Mouse (Mus musculus): ENCODE measurements at regions not wholly inside any gene's neighbourhood (a gene's known extent, or its start where the extent isn't known, plus 50 kb on each side); places are given as distances from the start of the nearest gene placed in this dataset.

- H3K9ac ChIP-seq, result no peak overlapping the region
- H3K4me1 ChIP-seq (replicated peaks), result no peaks in the 10 kb centered on the region
- H3K36me3 ChIP-seq, result no peaks in the 10 kb centered on the region
- no peaks in the 10 kb centered on the region for H3K9me3 ChIP-seq
- no peak for ATAC-seq (ENCODE audit: low FRiP score, low read depth)
- H3K4me2 ChIP-seq, result no peak overlapping the region
- H3K27ac ChIP-seq (replicated peaks), result no peak overlapping the region
- 75% methylated on average over 5 of the region's 5 CpGs for WGBS
- H3K4me3 ChIP-seq, result no peak overlapping the region
- no peaks in the 10 kb centered on the region for H3K27me3 ChIP-seq
These were observed 53.9 kb upstream of the Fmo9 start for GRCm38 (mm10) chr1:166735545-166735944.

DNA sequence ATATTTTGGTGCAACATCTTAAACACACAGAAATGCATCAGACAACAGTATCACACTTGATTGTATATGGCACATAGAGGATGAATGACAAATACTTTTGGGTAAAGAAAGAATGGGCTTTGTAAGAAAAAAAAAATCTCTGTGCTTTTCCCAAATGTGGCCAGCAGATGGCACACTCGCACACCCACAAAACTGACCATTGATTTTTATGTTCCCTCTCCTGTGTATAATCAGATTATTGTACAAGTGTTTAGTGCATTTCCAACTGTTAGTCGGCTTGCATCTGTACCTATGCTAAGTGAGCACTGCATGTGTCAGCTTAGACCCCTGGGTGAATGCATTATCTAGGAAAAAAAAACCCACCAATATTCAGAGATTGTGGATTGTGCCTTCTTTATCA is 56.4 kb upstream of the Fmo9 start:
- WGBS, result 0% methylated on average over 2 of the region's 2 CpGs
- ATAC-seq (ENCODE audit: low FRiP score, low read depth), result no peak; the same call in 1 of the 2 replicates
- no peak overlapping the region for H3K4me2 ChIP-seq
- no peak overlapping the region for H3K4me3 ChIP-seq
- no peaks in the 10 kb centered on the region for H3K36me3 ChIP-seq
- H3K9me3 ChIP-seq, result no peaks in the 10 kb centered on the region
- H3K27ac ChIP-seq (replicated peaks), result no peak overlapping the region
- no peak overlapping the region for H3K9ac ChIP-seq
- H3K4me1 ChIP-seq (replicated peaks), result no peaks in the 10 kb centered on the region
- H3K27me3 ChIP-seq, result no peaks in the 10 kb centered on the region

DNA sequence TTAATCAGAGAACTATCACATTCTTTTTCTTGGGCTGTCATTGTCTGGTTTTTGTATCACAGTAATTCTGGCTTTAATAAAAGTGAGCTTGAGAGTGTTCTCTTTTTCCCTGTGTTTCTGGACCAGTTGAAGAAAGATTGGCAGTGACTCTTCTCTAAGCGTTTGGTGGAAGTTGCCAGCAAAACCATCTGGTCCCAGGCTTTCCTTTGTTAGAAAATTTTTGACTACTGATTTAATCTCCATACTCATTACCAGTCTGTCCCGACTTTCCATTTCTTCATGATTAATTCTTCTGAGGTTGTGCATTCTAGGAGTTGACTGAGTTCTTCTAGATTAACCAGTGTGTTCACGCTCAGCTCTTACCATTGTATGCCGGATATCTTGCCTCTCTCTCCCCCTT is 68.6 kb upstream of the Fmo9 start:
- no peaks in the 10 kb centered on the region for H3K4me1 ChIP-seq (replicated peaks)
- no peaks in the 10 kb centered on the region for H3K9me3 ChIP-seq
- no peaks in the 10 kb centered on the region for H3K36me3 ChIP-seq
- WGBS, result 56% methylated on average over 4 of the region's 4 CpGs
- no peak overlapping the region for H3K9ac ChIP-seq
- no peak overlapping the region for H3K4me2 ChIP-seq
- H3K27me3 ChIP-seq, result no peaks in the 10 kb centered on the region
- H3K27ac ChIP-seq (replicated peaks), result no peak overlapping the region
- ATAC-seq (ENCODE audit: low FRiP score, low read depth), result no peak
- H3K4me3 ChIP-seq, result no peak overlapping the region

GRCm38 (mm10) chr1:166750777-166751176 is 69.1 kb upstream of the Fmo9 start:
- H3K9ac ChIP-seq, result no peak overlapping the region
- no peak overlapping the region for H3K27ac ChIP-seq (replicated peaks)
- H3K27me3 ChIP-seq, result no peaks in the 10 kb centered on the region
- H3K4me3 ChIP-seq, result no peak overlapping the region
- H3K9me3 ChIP-seq, result no peaks in the 10 kb centered on the region
- no peak for ATAC-seq (ENCODE audit: low FRiP score, low read depth)
- no peak overlapping the region for H3K4me2 ChIP-seq
- H3K4me1 ChIP-seq (replicated peaks), result no peaks in the 10 kb centered on the region
- WGBS, result 82% methylated on average over 4 of the region's 4 CpGs
- H3K36me3 ChIP-seq, result no peaks in the 10 kb centered on the region

DNA sequence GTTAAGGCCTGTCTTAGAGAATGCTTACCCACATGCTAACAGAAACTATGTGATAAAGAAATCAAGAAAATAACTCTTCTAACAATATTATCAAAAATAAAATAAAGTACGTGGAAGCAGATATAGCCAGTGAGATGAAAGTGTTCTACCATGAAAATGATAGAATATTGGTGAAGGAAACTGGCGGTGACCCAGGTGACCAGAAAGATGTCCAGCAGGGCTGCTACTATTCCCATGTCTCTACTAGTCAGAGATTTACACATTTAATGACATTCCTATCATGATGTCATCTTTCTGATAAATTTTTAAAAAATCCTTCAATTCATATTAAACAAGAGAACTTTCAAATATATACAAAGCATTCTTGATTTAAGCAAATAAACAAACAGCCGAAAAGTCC is 69.8 kb upstream of the Fmo9 start:
- WGBS, result 95% methylated on average over 3 of the region's 3 CpGs
- H3K9me3 ChIP-seq, result no peaks in the 10 kb centered on the region

DNA sequence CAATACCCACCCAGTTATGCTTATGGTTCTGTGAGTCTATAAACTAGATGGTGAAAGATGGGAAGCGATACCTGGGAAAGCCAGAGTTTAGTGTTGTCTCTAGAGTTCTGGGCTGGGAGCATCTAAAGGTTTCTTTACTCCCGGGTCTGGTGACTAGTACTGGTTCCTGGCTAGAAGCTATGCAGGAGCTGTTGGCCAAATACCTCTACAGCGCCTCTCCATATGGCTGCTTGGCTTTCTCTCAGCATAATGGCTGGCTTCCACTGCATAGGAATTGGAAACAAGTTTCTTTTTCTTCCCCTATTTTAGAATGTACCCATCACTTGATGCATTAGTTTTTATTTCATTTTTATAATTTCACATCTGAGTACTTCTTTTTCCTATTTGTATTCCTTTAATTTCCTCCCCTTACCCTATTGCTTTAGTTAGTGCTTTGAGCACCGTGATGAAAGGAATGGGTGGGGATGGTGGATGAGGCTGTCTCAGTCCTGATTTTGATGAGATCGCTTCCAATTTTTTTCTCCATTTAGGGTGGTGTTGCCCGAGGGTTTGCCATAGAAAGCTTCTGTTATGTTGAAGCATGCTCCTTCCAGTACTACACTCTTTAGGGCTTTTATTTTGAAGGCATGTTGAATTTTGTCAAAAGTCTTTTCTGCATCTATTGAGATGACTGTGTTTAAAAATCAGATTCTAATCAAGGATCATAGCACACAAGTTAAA is 71.5 kb upstream of the Fmo9 start:
- no peak for ATAC-seq (ENCODE audit: low FRiP score, low read depth)
- Histone ChIP-seq H3K4me3 (no peak overlapping the region), H3K4me1 (replicated peaks) (no peaks in the 10 kb centered on the region), H3K9me3 (no peaks in the 10 kb centered on the region), H3K27me3 (no peaks in the 10 kb centered on the region), H3K27ac (replicated peaks) (no peak overlapping the region), H3K36me3 (no peaks in the 10 kb centered on the region), H3K4me2 (no peak overlapping the region), H3K9ac (no peak overlapping the region)
- WGBS, result 81% methylated on average over 6 of the region's 6 CpGs

More for the DNA sequence above, 69.8 kb upstream of the Fmo9 start:
- Histone ChIP-seq H3K36me3 (no peaks in the 10 kb centered on the region), H3K4me1 (replicated peaks) (no peaks in the 10 kb centered on the region), H3K27ac (replicated peaks) (no peak overlapping the region), H3K27me3 (no peaks in the 10 kb centered on the region), H3K9ac (no peak overlapping the region), H3K4me2 (no peak overlapping the region), H3K4me3 (no peak overlapping the region)
- ATAC-seq (ENCODE audit: low FRiP score, low read depth), result no peak

- H3K27ac ChIP-seq (replicated peaks), result no peak overlapping the region
- H3K9ac ChIP-seq, result no peak overlapping the region
- H3K27me3 ChIP-seq, result no peaks in the 10 kb centered on the region
- H3K4me1 ChIP-seq (replicated peaks), result no peaks in the 10 kb centered on the region
- H3K4me2 ChIP-seq, result no peak overlapping the region
- no peak overlapping the region for H3K4me3 ChIP-seq
- no peak for ATAC-seq (ENCODE audit: low FRiP score, low read depth)
- WGBS, result 82% methylated on average over 2 of the region's 2 CpGs
- H3K36me3 ChIP-seq, result no peaks in the 10 kb centered on the region
- H3K9me3 ChIP-seq, result no peaks in the 10 kb centered on the region
These were observed 77.3 kb upstream of the Fmo9 start for GRCm38 (mm10) chr1:166758987-166759386.

GRCm38 (mm10) chr1:166773114-166773513 is 91.5 kb upstream of the Fmo9 start:
- ATAC-seq (ENCODE audit: low FRiP score, low read depth), result no peak
- Histone ChIP-seq H3K27me3 (no peaks in the 10 kb centered on the region), H3K36me3 (no peaks in the 10 kb centered on the region), H3K9ac (no peak overlapping the region), H3K9me3 (no peaks in the 10 kb centered on the region), H3K4me1 (replicated peaks) (no peaks in the 10 kb centered on the region), H3K4me3 (no peak overlapping the region), H3K4me2 (no peak overlapping the region), H3K27ac (replicated peaks) (no peak overlapping the region)
- 92% methylated on average over 1 of the region's 1 CpGs for WGBS

DNA sequence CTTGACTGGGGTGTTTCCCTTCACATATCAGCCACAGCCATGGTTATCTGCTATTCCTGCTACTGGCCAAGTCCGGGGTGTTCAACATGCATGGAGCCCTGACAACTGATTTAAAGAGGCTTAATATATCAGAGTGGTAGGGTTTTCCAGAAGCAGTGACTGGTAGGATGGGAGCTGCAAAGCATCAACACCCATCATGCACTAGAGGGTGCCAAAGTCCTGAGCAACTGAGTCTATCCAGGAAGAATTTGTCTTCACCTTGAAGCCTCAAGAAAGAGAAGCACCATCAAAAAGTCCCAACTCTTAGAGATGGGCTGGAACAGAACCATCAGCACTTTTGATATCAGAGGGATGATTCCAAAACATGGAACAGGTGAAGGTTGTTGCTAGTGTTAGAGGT is 100.5 kb upstream of the Fmo9 start:
- no peaks in the 10 kb centered on the region for H3K27me3 ChIP-seq
- H3K4me1 ChIP-seq (replicated peaks), result no peaks in the 10 kb centered on the region
- WGBS, result 70% methylated on average over 1 of the region's 1 CpGs
- H3K36me3 ChIP-seq, result no peaks in the 10 kb centered on the region
- no peak overlapping the region for H3K9ac ChIP-seq
- H3K4me2 ChIP-seq, result no peak overlapping the region
- H3K27ac ChIP-seq (replicated peaks), result no peak overlapping the region
- no peak overlapping the region for H3K4me3 ChIP-seq
- ATAC-seq (ENCODE audit: low FRiP score, low read depth), result peak; percentile 51; the same call in 1 of the 2 replicates
- H3K9me3 ChIP-seq, result no peaks in the 10 kb centered on the region

GRCm38 (mm10) chr1:166787945-166788344 is 106.3 kb upstream of the Fmo9 start:
- H3K4me2 ChIP-seq, result no peak overlapping the region
- H3K4me3 ChIP-seq, result no peak overlapping the region
- ATAC-seq (ENCODE audit: low FRiP score, low read depth), result no peak
- no peaks in the 10 kb centered on the region for H3K36me3 ChIP-seq
- no peak overlapping the region for H3K9ac ChIP-seq
- no peaks in the 10 kb centered on the region for H3K4me1 ChIP-seq (replicated peaks)
- no peaks in the 10 kb centered on the region for H3K9me3 ChIP-seq
- H3K27ac ChIP-seq (replicated peaks), result no peak overlapping the region
- no peaks in the 10 kb centered on the region for H3K27me3 ChIP-seq
- WGBS, result 88% methylated on average over 1 of the region's 1 CpGs

DNA sequence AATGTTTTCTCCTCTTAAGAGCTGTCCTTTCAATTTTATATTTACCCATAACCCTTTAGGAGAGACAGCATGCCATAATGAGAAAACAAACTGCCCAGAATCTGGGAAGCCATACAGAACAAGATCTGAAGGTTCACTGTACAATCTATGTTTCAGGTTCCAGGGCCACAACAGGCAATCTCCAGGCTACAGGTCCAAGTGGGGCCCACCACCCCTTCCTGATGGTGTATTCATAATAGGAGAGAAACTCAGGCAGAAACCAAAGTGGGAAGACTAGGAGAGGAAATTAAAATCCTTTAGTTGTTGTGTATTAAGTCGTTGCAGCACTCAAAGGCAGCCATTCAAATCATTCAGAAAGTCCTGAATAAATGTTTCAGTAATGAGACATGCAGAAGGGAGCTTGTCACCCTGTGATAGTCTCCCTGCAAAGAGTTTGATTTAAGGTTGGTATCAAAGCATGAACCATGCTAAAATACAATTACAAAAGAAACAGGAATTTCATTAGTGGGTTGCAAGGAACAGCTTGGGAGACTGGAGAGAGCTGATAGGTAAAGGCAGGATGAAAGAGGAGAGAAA is 107.3 kb upstream of the Fmo9 start:
- Histone ChIP-seq H3K36me3 (no peaks in the 10 kb centered on the region), H3K4me1 (replicated peaks) (no peaks in the 10 kb centered on the region), H3K27ac (replicated peaks) (no peak overlapping the region), H3K9me3 (no peaks in the 10 kb centered on the region), H3K4me3 (no peak overlapping the region), H3K9ac (no peak overlapping the region), H3K27me3 (no peaks in the 10 kb centered on the region), H3K4me2 (no peak overlapping the region)
- ATAC-seq (ENCODE audit: low FRiP score, low read depth), result no peak
- 9% methylated on average over 1 of the region's 1 CpGs for WGBS

DNA sequence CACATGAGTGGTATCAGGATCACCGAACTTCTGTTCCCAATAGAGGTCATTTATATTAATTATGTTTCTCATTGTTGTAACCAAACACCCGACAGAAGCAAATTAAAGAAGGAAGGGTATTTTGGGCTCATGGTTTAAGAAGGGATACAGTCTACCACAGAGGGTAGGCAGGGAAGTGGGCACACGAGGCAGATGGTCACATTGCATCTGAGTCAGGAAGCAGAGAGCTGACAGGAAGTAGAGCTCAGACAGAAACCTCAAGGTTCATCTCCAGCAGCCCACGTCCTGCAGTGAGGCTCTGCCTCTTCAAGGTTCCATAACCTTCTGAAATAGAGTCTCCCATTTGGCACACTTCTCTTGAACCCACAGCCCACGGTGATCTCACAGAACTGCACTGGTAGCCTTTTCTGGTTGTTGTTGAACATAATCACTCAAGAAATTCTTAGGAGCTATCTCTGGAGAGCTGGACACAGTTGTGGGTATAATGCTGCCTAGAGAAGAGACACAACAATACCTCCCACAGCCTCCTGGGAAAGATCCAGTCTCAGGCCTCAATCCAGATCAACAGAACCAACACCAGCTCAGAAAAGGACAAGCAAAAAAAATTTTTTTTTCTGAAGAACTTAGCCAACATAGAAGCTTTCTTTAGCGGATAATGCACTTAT is 111.5 kb upstream of the Fmo9 start:
- ATAC-seq (ENCODE audit: low FRiP score, low read depth), result no peak
- 82% methylated on average over 6 of the region's 6 CpGs for WGBS

More for the DNA sequence above, 111.5 kb upstream of the Fmo9 start:
- H3K4me3 ChIP-seq, result no peak overlapping the region
- no peak overlapping the region for H3K4me2 ChIP-seq
- no peaks in the 10 kb centered on the region for H3K9me3 ChIP-seq
- no peaks in the 10 kb centered on the region for H3K36me3 ChIP-seq
- no peak overlapping the region for H3K27ac ChIP-seq (replicated peaks)
- H3K4me1 ChIP-seq (replicated peaks), result peaks cover 3% of the 10 kb centered on the region; the same call in 1 of the 2 replicates
- H3K9ac ChIP-seq, result no peak overlapping the region
- H3K27me3 ChIP-seq, result no peaks in the 10 kb centered on the region

Measured in hindbrain, embryonic 15.5 days (tissue).